Mouse (Mus musculus) embryonic facial prominence, embryonic 11.5 days (tissue): ENCODE measurements around the gene Pkd1l2. TPM values are rescaled to one million over a fixed set of nuclear protein-coding genes. Genes with fewer than 3 reads are reported as not detected.
A peak's percentile ranks its signal among the peaks of the same experiment; 100 is the strongest.

Experiments
- ATAC-seq: fragments of 200-750 bp; cut with Nextera tagmentation; replicated peaks from 2 replicates; pipeline ENCODE4 v1.8.0; 2017; ENCODE audit warnings: low read depth; ENCODE audit not compliant: insufficient number of reproducible peaks, low FRiP score, low TSS enrichment
- DNase-seq: peaks from one replicate; pipeline ENCODE4 v3.0.0-alpha.2; 2015; ENCODE audit warnings: low spot score
- H3K27ac ChIP-seq: fragments of 300-500 bp; sonication (generic); replicated peaks from 2 replicates; pipeline ENCODE4 v1.5.1; 2014; ENCODE audit warnings: mild to moderate bottlenecking, low read depth, low read length, control low read depth
- H3K27me3 ChIP-seq: fragments of 300-500 bp; sonication (generic); 2 replicates; pipeline ENCODE4 v1.6.1; 2014; ENCODE audit warnings: mild to moderate bottlenecking, low read length, moderate library complexity, mixed read lengths; ENCODE audit not compliant: control insufficient read depth, insufficient read depth
- H3K36me3 ChIP-seq: fragments of 300-500 bp; sonication (generic); replicated peaks from 2 replicates; pipeline ENCODE4 v1.6.1; 2014; ENCODE audit warnings: low read depth, mild to moderate bottlenecking, low read length, moderate library complexity, mixed read lengths; ENCODE audit not compliant: control insufficient read depth, insufficient read depth
- H3K4me1 ChIP-seq: fragments of 300-500 bp; sonication (generic); 2 replicates; pipeline ENCODE4 v1.6.1; 2014; ENCODE audit warnings: low read length, mixed read lengths; ENCODE audit not compliant: control insufficient read depth, insufficient read depth
- H3K4me2 ChIP-seq: fragments of 300-500 bp; sonication (generic); 2 replicates; pipeline ENCODE4 v1.6.1; 2014; ENCODE audit warnings: low read depth, mild to moderate bottlenecking, control low read depth, low read length, moderate library complexity
- H3K4me3 ChIP-seq: fragments of 300-500 bp; sonication (generic); 2 replicates; pipeline ENCODE4 v1.5.1; 2014; ENCODE audit warnings: low read depth, low read length, control low read depth
- H3K9ac ChIP-seq: fragments of 300-500 bp; sonication (generic); replicated peaks from 2 replicates; pipeline ENCODE4 v1.6.1; 2014; ENCODE audit warnings: mild to moderate bottlenecking, control low read depth, low read length
- H3K9me3 ChIP-seq: fragments of 300-500 bp; sonication (generic); replicated peaks from 2 replicates; pipeline ENCODE4 v1.6.1; 2016; ENCODE audit warnings: mild to moderate bottlenecking, low read length, inconsistent platforms, mixed read lengths; ENCODE audit not compliant: control insufficient read depth
- WGBS: fragments of 180-500 bp; shearing (Covaris S2); extraction: QIAGEN DNeasy Blood & Tissue Kit; methylation state at CpG from one replicate; pipeline ENCODE4 v1.1.7; 2014; 5-methylcytosine and 5-hydroxymethylcytosine counted together
- polyA plus RNA-seq: library from polyadenylated mRNA; unstranded; fragments of >200 nt; fragmentation: Nextera tagmentation; extraction: Ambion mirVana; gene quantifications from 2 replicates; pipeline ENCODE4 v1.2.1, GENCODE M21; 2014

The Pkd1l2 gene
- polyA plus RNA-seq, 1 experiment from 2014 or later = not detected

GRCm38 (mm10) chr8:117097564-117098191 lies 15.4 kb upstream of the Pkd1l2 start:
- DNase-seq (peak; percentile 30), ATAC-seq (no peak)
- Histone ChIP-seq H3K9ac (no peak overlapping the region), H3K9me3 (no peaks in the 10 kb centered on the region), H3K4me2 (no peak overlapping the region), H3K4me1 (no peaks in the 10 kb centered on the region; the same call in 1 of the 2 replicates), H3K36me3 (no peaks in the 10 kb centered on the region), H3K27me3 (no peaks in the 10 kb centered on the region), H3K27ac (no peak overlapping the region), H3K4me3 (no peak overlapping the region)
- WGBS = 59% methylated on average over 11 of the region's 11 CpGs

GRCm38 (mm10) chr8:117097051-117097563 lies 14.9 kb upstream of the Pkd1l2 start:
- WGBS = 76% methylated on average over 10 of the region's 10 CpGs
- Histone ChIP-seq H3K4me1 (no peaks in the 10 kb centered on the region; the same call in 1 of the 2 replicates), H3K4me3 (no peak overlapping the region), H3K4me2 (no peak overlapping the region), H3K27me3 (no peaks in the 10 kb centered on the region), H3K36me3 (no peaks in the 10 kb centered on the region), H3K9ac (no peak overlapping the region), H3K27ac (no peak overlapping the region), H3K9me3 (no peaks in the 10 kb centered on the region)
- DNase-seq = no peak
- no peak for ATAC-seq

- Histone ChIP-seq H3K4me1 (no peaks in the 10 kb centered on the region; the same call in 1 of the 2 replicates), H3K4me2 (no peak within 1 kb of the TSS), H3K9ac (no peak within 1 kb of the TSS), H3K27ac (no peak within 1 kb of the TSS), H3K27me3 (no peaks in the 10 kb centered on the region), H3K36me3 (no peaks in the 10 kb centered on the region), H3K9me3 (no peaks in the 10 kb centered on the region), H3K4me3 (no peak within 1 kb of the TSS)
- no peak for ATAC-seq
- peak; percentile 20 for DNase-seq
- WGBS = 54% methylated on average over 12 of the region's 12 CpGs
Observed at GRCm38 (mm10) chr8:117095647-117096046, 13.4 kb upstream of the Pkd1l2 start, which contains the start of gene Bco1. Gene Bco1 (plus strand): TSS chr8:117095854.

GRCm38 (mm10) chr8:117094053-117094452 lies 11.8 kb upstream of the Pkd1l2 start:
- 65% methylated on average over 5 of the region's 5 CpGs for WGBS
- H3K27ac ChIP-seq = no peak overlapping the region
- ATAC-seq (no peak), DNase-seq (no peak)
- H3K4me3 ChIP-seq = no peak overlapping the region
- H3K9me3 ChIP-seq = no peaks in the 10 kb centered on the region
- H3K4me1 ChIP-seq = no peaks in the 10 kb centered on the region; the same call in 1 of the 2 replicates
- H3K9ac ChIP-seq = no peak overlapping the region
- no peak overlapping the region for H3K4me2 ChIP-seq
- no peaks in the 10 kb centered on the region for H3K36me3 ChIP-seq
- H3K27me3 ChIP-seq = no peaks in the 10 kb centered on the region

GRCm38 (mm10) chr8:117089802-117090201 lies 7.6 kb upstream of the Pkd1l2 start:
- H3K27ac ChIP-seq = no peak overlapping the region
- no peak overlapping the region for H3K4me2 ChIP-seq
- no peaks in the 10 kb centered on the region for H3K4me1 ChIP-seq
- H3K27me3 ChIP-seq = no peaks in the 10 kb centered on the region
- no peaks in the 10 kb centered on the region for H3K36me3 ChIP-seq
- ATAC-seq = no peak
- no peak for DNase-seq
- H3K9me3 ChIP-seq = no peaks in the 10 kb centered on the region
- H3K4me3 ChIP-seq = no peak overlapping the region
- no peak overlapping the region for H3K9ac ChIP-seq
- 89% methylated on average over 4 of the region's 4 CpGs for WGBS

- no peak overlapping the region for H3K27ac ChIP-seq
- H3K9me3 ChIP-seq = no peaks in the 10 kb centered on the region
- H3K27me3 ChIP-seq = no peaks in the 10 kb centered on the region
- ATAC-seq = no peak
- H3K4me2 ChIP-seq = no peak overlapping the region
- H3K9ac ChIP-seq = no peak overlapping the region
- no peaks in the 10 kb centered on the region for H3K36me3 ChIP-seq
- no peaks in the 10 kb centered on the region for H3K4me1 ChIP-seq
- no peak overlapping the region for H3K4me3 ChIP-seq
- DNase-seq = no peak
Observed at GRCm38 (mm10) chr8:117087036-117087435, 4.8 kb upstream of the Pkd1l2 start.

- H3K36me3 ChIP-seq = no peaks in the 10 kb centered on the region
- DNase-seq (no peak), ATAC-seq (no peak)
- H3K4me1 ChIP-seq = no peaks in the 10 kb centered on the region
- no peaks in the 10 kb centered on the region for H3K27me3 ChIP-seq
- no peak overlapping the region for H3K4me3 ChIP-seq
- H3K4me2 ChIP-seq = no peak overlapping the region
- H3K9me3 ChIP-seq = no peaks in the 10 kb centered on the region
- no peak overlapping the region for H3K27ac ChIP-seq
- 62% methylated on average over 8 of the region's 8 CpGs for WGBS
- no peak overlapping the region for H3K9ac ChIP-seq
Observed at GRCm38 (mm10) chr8:117085521-117085920, 3.3 kb upstream of the Pkd1l2 start.

GRCm38 (mm10) chr8:117082947-117083559 lies 804 bp upstream of the Pkd1l2 start:
- 78% methylated on average over 9 of the region's 9 CpGs for WGBS
- no peaks in the 10 kb centered on the region for H3K4me1 ChIP-seq
- ATAC-seq = no peak

More at GRCm38 (mm10) chr8:117082947-117083559, 804 bp upstream of the Pkd1l2 start:
- Histone ChIP-seq H3K9me3 (no peaks in the 10 kb centered on the region), H3K4me3 (no peak overlapping the region), H3K9ac (no peak overlapping the region), H3K4me2 (no peak overlapping the region), H3K36me3 (no peaks in the 10 kb centered on the region), H3K27me3 (no peaks in the 10 kb centered on the region), H3K27ac (no peak overlapping the region)
- DNase-seq = no peak
